Mouse (Mus musculus) Patski (cell line): ENCODE results near the gene Psg19. TPM values are rescaled to one million over a fixed set of nuclear protein-coding genes. Genes with fewer than 3 reads are reported as not detected.
A peak's percentile ranks its signal among the peaks of the same experiment; 100 is the strongest.

Experiments used
- ATAC-seq: fragments of 100-300 bp; one replicate; pipeline ENCODE4 v1.8.0; 2021
- CTCF ChIA-PET: fragments of 350-600 bp; sonication (Branson Sonifier 250); formaldehyde crosslinking; loops from one replicate; lab custom pipeline; 2022; ENCODE audit warnings: inconsistent platforms; lab: Charles Lee
- POLR2A ChIA-PET: fragments of 350-600 bp; sonication (Branson Sonifier 250); formaldehyde crosslinking; loops from one replicate; lab custom pipeline; 2022; ENCODE audit warnings: antibody characterized with exemption, inconsistent platforms; lab: Charles Lee
- DNase-seq: peaks from one replicate; pipeline ENCODE4 v3.0.0-alpha.2; 2011; ENCODE audit warnings: low read depth, low spot score
- H3K27me3 ChIP-seq: fragments of 371-371 bp; one replicate; pipeline ENCODE4 v1.5.1; 2021
- CTCF ChIP-seq: fragments of 100-300 bp; IDR thresholded peaks from one replicate; pipeline ENCODE4 v1.5.1; 2021
- in situ Hi-C: fragments of 300-500 bp; cut with MboI; formaldehyde crosslinking; loops from 3 replicates; pipeline ENCODE4 v1.11.1; 2018; ENCODE audit warnings: low pct_unique_long_range_greater_than_20kb, mixed read lengths
- polyA plus RNA-seq: library from polyadenylated mRNA; unstranded; gene quantifications from one replicate; pipeline ENCODE4 v1.2.3, GENCODE M21; 2021

The Psg19 gene
- polyA plus RNA-seq, result not detected

DNA sequence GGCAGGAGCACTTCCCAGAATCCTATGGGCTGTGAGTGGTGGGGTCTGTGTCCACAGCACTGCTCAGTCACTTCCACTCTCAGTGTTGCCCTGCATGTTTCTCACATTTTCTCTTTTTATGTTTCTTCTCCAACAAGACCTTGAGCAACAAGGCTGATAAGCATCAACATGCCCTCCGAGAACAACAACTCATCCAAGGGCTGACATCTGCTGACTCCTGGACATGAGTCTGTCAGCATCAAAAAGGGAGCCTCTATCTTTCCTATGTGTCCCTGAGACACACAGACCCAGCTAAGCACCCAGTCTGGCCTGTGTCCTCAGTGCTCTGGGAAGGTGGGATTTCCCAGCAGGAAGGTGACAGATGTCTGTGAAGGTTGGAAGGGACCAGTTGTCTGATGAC, at the start of gene Psg19:
Gene Psg19 (minus strand): TSS at position 101 of the 400 bp plus-strand sequence.
- no peak for DNase-seq
- in situ Hi-C loops, result loop anchor here (10.0 kb wide), 1 partner anchor 74 kb away; no protein-coding TSS in a partner anchor
- H3K27me3 ChIP-seq, result no peaks in the 10 kb centered on the region
- ChIA-PET CTCF (no interaction called here), POLR2A (no interaction called here)
- ATAC-seq, result no peak
- no peak for TF ChIP-seq CTCF

DNA sequence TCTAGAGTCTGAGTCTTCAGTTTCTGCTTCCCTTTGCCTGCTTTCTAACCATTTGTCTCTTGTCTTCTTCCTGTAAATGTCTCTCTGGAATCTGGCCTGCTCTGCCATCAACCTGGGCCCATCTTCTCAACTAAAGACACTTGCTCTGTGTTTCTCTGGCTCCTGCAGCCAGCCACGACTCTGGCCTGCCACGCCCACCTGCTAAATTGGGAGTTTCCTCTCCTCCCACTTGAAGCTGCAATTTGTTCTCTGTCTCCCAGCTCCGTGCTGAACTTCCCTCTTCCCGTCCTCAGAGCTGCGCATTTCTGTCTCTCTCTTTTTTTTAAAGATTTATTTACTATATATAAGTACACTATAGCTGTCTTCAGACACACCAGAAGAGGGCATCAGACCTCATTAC, 46.5 kb upstream of the Psg19 start:
- DNase-seq (no peak), ATAC-seq (no peak)
- ChIA-PET POLR2A (no interaction called here), CTCF (no interaction called here)
- no peaks in the 10 kb centered on the region for H3K27me3 ChIP-seq
- in situ Hi-C loops, result no loop called here
- no peak for TF ChIP-seq CTCF

DNA sequence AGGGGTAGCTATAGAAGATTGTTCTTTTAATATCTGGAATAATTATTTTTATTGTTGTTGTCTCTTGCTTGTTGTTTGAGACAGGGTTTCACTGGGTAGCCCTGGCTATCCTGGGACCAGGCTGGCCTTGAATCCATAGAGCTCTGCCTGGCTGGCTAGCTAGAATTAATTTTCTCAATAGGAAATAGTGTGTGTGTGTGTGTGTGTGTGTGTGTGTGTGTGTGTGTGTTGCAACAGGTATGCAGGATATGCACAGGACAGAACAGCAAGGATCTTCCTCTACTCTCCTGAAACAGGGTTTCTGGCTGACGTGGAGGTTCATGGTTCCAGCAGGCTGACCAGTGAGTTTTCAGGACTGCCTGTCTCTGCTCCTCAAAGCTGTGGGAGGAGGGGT, 42.9 kb upstream of the Psg19 start:
- H3K27me3 ChIP-seq, result no peaks in the 10 kb centered on the region
- TF ChIP-seq CTCF, result no peak
- DNase-seq (no peak), ATAC-seq (no peak)
- ChIA-PET POLR2A (interaction anchor here (0.7 kb wide), 1 partner anchor 92 kb away, joined by 3 read pairs; no protein-coding TSS in a partner anchor), CTCF (no interaction called here)
- in situ Hi-C loops, result no loop called here

DNA sequence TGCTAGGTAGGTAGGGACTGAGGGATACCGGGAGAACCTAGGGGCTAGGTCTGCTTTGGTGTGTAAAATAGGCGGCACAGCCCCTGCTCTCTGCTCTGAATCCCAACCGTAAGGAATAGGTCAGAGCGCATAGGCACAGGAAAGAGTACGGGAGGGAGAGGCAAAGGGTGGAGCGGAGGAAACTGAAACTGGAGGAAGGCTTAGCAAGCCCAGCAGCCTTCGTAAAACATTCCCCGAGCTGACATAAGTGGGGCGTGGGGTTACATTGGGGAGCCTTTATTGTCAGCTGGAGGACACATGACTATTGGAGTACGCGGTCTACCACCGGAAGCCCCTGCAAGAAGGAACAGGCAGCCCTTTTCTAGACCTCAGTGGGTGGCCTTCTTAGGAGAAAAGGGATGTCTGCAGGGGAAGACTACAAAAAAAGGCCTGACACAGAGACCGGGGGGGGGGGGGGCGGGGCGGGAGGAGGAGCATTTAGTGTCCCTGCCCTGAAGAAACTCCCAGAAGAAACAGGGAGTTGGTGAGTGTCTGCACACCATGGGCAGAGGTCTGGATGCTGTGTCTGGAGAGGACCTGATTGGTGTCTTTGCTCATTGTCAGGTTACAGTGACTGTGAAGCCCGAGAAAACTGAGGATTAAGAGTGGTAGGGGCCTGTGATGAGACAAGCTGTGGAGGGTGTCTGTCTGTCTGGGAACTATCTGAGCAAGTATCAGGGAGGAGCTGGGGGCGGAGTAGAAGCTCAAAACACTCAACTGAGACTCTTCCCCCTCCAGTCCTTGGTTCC, 42.3 kb upstream of the Psg19 start:
- ATAC-seq (peak; percentile 57), DNase-seq (no peak)
- in situ Hi-C loops, result no loop called here
- no peaks in the 10 kb centered on the region for H3K27me3 ChIP-seq
- ChIA-PET POLR2A (interaction anchor here (0.7 kb wide), 1 partner anchor 92 kb away, joined by 3 read pairs; no protein-coding TSS in a partner anchor), CTCF (interaction anchor here (0.8 kb wide), 1 partner anchor 18 kb away, joined by 3 read pairs; no protein-coding TSS in a partner anchor)
- no peak for TF ChIP-seq CTCF

DNA sequence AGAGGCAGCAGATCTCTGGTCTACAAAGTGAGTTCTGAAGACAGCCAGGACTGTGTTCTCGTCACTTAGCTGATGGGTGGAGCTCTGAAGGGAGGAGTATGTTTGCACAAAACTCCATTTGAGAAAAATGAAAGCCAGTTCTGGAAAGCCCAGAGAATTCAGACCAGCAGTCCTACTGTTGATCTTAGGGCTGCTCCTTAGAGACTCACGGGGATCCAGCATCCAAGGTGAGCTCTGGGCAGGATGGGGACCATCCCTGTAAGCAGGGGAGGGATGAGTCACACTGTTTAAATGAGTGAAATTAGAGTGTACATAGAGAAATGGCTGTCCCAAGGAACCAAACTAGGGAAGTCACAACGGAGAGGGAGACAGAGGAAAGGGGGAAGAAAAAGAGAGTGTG, 41.5 kb upstream of the Psg19 start, which contains the start of gene Mill2:
Gene Mill2 (plus strand): TSS at position 102 of the 400 bp plus-strand sequence.
- CTCF ChIA-PET, result no interaction called here

DNA sequence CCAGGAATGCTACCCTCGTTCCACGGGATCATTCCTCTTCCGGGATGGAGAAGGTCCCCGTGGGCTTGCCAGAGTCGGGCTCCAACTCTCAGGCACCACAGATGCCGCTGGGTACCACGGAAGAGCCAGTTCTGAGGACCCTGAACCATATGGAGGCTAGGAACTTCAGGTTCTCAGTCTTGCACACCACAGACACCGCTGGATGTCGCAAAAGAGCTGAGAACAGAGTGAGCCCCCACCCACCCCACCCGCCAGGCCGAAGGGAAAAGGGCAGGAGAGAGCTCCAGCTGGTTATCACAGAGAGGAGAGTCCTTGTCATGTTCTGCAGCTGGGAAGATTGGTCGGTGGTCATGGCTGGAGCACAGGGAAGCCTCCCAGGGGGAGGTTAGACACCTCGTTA, 34.0 kb upstream of the Psg19 start:
- CTCF ChIA-PET, result no interaction called here
- ATAC-seq (no peak), DNase-seq (no peak)
- no peaks in the 10 kb centered on the region for H3K27me3 ChIP-seq
- no peak for TF ChIP-seq CTCF
- in situ Hi-C loops, result no loop called here
- POLR2A ChIA-PET, result no interaction called here

More for the DNA sequence above, 41.5 kb upstream of the Psg19 start, which contains the start of gene Mill2:
- DNase-seq, result no peak
- no peak for ATAC-seq
- TF ChIP-seq CTCF, result no peak
- no peaks in the 10 kb centered on the region for H3K27me3 ChIP-seq
- in situ Hi-C loops, result no loop called here
- POLR2A ChIA-PET, result no interaction called here

DNA sequence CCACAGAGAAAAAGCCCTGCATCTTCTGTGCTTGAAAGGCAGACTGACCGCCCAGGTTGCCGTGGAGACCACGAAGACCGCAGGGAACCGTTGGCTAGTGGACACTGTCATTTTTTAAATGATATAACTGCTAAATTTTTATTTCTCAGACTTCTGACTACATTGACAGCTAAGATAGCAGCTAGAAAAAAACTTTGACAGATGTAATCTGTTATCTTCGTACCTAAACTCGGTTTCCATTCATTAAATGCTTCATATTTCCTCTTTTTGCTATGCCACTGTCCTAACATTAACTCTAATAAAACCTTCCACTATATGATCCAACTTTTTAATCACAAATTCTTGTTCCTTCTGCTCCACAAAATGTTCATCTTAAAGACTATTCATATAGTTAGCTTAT, 31.2 kb upstream of the Psg19 start:
- CTCF ChIA-PET, result no interaction called here
- in situ Hi-C loops, result no loop called here
- POLR2A ChIA-PET, result no interaction called here
- ATAC-seq (no peak), DNase-seq (no peak)
- no peak for TF ChIP-seq CTCF
- no peaks in the 10 kb centered on the region for H3K27me3 ChIP-seq

DNA sequence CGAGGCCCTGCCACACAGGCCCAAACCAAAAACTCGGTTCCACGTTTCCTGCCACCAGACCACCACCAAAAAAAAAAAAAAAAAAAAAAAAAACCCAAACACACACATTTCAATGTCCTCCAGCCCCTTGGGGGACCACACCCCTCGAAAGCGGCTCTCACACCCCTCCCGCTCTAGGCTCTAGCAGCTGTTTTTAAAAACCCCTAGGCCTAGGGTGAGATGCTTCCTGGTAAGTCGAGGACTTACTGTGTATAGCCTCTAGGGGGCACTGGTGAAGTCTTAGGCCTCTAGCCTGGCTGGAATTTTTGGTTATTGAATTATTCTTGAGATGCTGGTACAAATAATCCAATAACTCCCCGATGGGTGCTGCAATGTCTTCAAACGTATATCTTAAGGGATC, 30.3 kb upstream of the Psg19 start:
- TF ChIP-seq CTCF, result peak; percentile 47
- POLR2A ChIA-PET, result no interaction called here

DNA sequence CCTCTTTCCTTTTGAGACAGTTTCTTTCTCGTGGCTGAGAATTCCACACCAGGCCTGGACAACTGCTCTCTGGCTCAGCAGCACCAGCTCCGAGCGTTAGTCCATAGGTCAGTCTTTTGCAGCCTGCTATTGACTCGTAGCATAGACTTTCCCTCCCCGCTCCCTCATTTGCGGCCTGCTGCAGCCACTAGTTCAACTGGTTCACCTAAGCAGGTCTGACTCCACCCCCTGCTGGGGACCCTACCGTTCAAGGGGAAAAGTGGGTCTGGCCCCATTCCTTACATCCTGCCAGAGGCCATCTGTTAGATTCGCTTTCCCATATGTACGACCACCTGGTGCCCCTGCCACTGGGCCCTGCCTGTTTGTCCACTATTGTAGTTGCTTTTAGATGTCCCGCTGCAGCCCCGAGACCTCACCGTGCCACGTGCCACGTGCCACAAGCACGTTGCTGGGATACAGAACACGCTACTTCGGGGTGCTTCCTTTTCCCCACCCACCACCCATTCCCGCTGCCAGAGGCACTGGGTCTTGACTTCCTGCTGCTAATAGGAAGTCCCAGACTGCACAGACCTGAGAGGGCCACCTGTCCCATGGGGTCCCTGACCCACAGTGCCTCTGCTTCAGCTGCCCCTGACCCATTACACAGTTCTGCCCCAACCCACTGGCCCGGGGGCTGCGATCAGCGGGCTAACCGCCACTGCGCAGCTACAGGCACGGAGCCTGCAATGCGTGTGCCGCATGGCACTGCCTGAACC, 29.6 kb upstream of the Psg19 start:
- POLR2A ChIA-PET, result no interaction called here
- DNase-seq (no peak), ATAC-seq (no peak)
- CTCF ChIA-PET, result interaction anchor here (0.6 kb wide), 1 partner anchor 33 kb away, joined by 3 read pairs; no protein-coding TSS in a partner anchor
- no peak for TF ChIP-seq CTCF
- in situ Hi-C loops, result no loop called here
- no peaks in the 10 kb centered on the region for H3K27me3 ChIP-seq

More for the DNA sequence above, 30.3 kb upstream of the Psg19 start:
- DNase-seq (no peak), ATAC-seq (no peak)
- H3K27me3 ChIP-seq, result no peaks in the 10 kb centered on the region
- CTCF ChIA-PET, result interaction anchor here (0.6 kb wide), 1 partner anchor 32 kb away, joined by 3 read pairs; no protein-coding TSS in a partner anchor
- in situ Hi-C loops, result no loop called here

DNA sequence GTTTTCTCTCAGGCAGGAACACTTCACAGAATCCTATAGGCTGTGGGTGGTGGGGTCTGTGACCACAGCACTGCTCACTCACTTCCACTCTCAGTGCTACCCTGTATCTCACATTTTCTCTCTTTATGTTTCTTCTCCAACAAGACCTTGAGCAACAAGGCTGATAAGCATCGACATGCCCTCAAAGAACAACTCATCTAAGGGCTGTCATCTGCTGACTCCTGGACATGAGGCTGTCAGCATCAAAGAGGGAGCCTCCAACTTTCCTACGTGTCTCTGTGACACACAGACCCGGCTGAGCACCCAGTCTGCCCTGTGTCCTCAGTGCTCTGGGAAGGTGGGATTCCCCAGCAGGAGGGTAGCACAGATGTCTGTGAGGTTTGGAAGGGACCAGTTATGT, 23.2 kb upstream of the Psg19 start, which contains the start of gene Psg17:
Gene Psg17 (minus strand): TSS at position 101 of the 400 bp plus-strand sequence.
- no peak for ATAC-seq
- DNase-seq, result no peak
- ChIA-PET CTCF (no interaction called here), POLR2A (no interaction called here)
- peaks cover 5% of the 10 kb centered on the region for H3K27me3 ChIP-seq
- in situ Hi-C loops, result loop anchor here (25.0 kb wide), 1 partner anchor 284 kb away; the partner anchor contains the start of gene Psg25
- TF ChIP-seq CTCF, result no peak
